Mouse (Mus musculus) central nervous system, embryonic 14 days (tissue): ENCODE measurements around the gene Rpl9-ps6. TPM values are rescaled to one million over a fixed set of nuclear protein-coding genes. Genes with fewer than 3 reads are reported as not detected.

Experiments used
- polyA plus RNA-seq: library from polyadenylated mRNA; depleted of rRNA; stranded (reverse); fragments of >200 nt; gene quantifications from 2 replicates; pipeline ENCODE4 v1.2.3, GENCODE M21; 2012; rRNA removed

The Rpl9-ps6 gene
- 40.8 and 43.4 TPM in 2 replicates for polyA plus RNA-seq

DNA sequence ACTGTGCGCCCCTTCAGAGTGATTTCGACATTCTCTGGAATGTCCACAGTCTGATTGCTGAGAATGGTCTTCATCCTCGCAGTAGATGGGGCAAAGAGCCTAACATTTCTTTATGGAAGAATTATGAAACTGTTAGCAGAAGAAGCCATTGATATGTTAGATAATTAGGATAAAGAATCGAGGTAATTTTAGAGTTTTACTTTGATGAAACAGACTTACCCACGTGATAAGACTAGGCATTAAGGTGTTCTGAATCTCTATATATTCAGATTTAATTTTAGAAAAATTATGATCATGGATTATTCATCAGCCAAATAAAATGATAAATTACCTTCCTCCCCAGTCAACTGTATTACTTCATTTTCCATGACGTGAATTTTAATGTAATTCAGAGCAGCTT lies at the start of gene Rpl9-ps6:
Rpl9-ps6 (minus strand) TSS at position 101 of the 400 bp plus-strand sequence.

GRCm38 (mm10) chr19:32485681-32486105 lies 19.3 kb upstream of the Rpl9-ps6 start, which contains the start of gene Minpp1:
Gene Minpp1, plus strand, starts transcription at chr19:32485769.

Other genes with a start within 250 kb of the Rpl9-ps6 start
- 8.1 and 10.5 TPM in 2 replicates for gene Sgms1, start 76.9 kb downstream of the Rpl9-ps6 start, polyA plus RNA-seq
- gene Minpp1, start 19.2 kb upstream of the Rpl9-ps6 start, polyA plus RNA-seq, result 27.8 and 32.7 TPM in 2 replicates
- gene Papss2, start 129.2 kb upstream of the Rpl9-ps6 start, polyA plus RNA-seq, result 1.6 and 13.3 TPM in 2 replicates